Mouse (Mus musculus): ENCODE measurements around the gene Ptgdr. TPM values are rescaled to one million over a fixed set of nuclear protein-coding genes. Genes with fewer than 3 reads are reported as not detected.
"Not testable (repeated sequence)": the region's sequence is repeated elsewhere in the genome, so short reads cannot be mapped to it uniquely, and the experiment has no call there.

The Ptgdr gene
- not detected for total RNA-seq (2021)

GRCm38 (mm10) chr14:44858868-44859613, at the start of gene Ptgdr:
Gene Ptgdr (minus strand): TSS chr14:44859375.
- intact Hi-C loops (cut with DNase I) = no loop called here
- DNase-seq (ENCODE audit: low spot score) = no peak

- DNase-seq (ENCODE audit: low spot score) = no peak
- intact Hi-C loops (cut with DNase I) = no loop called here
Measured at GRCm38 (mm10) chr14:44907774-44908173, 48.6 kb upstream of the Ptgdr start.

GRCm38 (mm10) chr14:44904199-44904598, 45.0 kb upstream of the Ptgdr start:
- intact Hi-C loops (cut with DNase I) = no loop called here
- DNase-seq (ENCODE audit: low spot score) = no peak

- intact Hi-C loops (cut with DNase I); DNase-seq (ENCODE audit: low spot score): not testable (repeated sequence)
Measured at GRCm38 (mm10) chr14:44901735-44902134, 42.6 kb upstream of the Ptgdr start.

GRCm38 (mm10) chr14:44891387-44892132, 32.4 kb upstream of the Ptgdr start:
- intact Hi-C loops (cut with DNase I) = no loop called here
- no peak for DNase-seq (ENCODE audit: low spot score)

GRCm38 (mm10) chr14:44869686-44870085, 10.5 kb upstream of the Ptgdr start:
- no peak for DNase-seq (ENCODE audit: low spot score)
- intact Hi-C loops (cut with DNase I) = no loop called here

GRCm38 (mm10) chr14:44865661-44866060, 6.5 kb upstream of the Ptgdr start:
- intact Hi-C loops (cut with DNase I) = no loop called here
- no peak for DNase-seq (ENCODE audit: low spot score)

GRCm38 (mm10) chr14:44863086-44863485, 3.9 kb upstream of the Ptgdr start:
- DNase-seq (ENCODE audit: low spot score) = no peak
- intact Hi-C loops (cut with DNase I) = no loop called here

GRCm38 (mm10) chr14:44861161-44861560, 2.0 kb upstream of the Ptgdr start:
- intact Hi-C loops (cut with DNase I) = no loop called here
- DNase-seq (ENCODE audit: low spot score) = no peak

GRCm38 (mm10) chr14:44858372-44858771, 803 bp downstream of the Ptgdr start:
- DNase-seq (ENCODE audit: low spot score) = no peak
- intact Hi-C loops (cut with DNase I) = no loop called here

GRCm38 (mm10) chr14:44850637-44851036, 8.5 kb downstream of the Ptgdr start:
- intact Hi-C loops (cut with DNase I); DNase-seq (ENCODE audit: low spot score): not testable (repeated sequence)

GRCm38 (mm10) chr14:44847740-44848139, 11.4 kb downstream of the Ptgdr start:
- intact Hi-C loops (cut with DNase I) = no loop called here
- DNase-seq (ENCODE audit: low spot score) = no peak

GRCm38 (mm10) chr14:44846558-44847263, 12.5 kb downstream of the Ptgdr start:
- intact Hi-C loops (cut with DNase I) = no loop called here
- DNase-seq (ENCODE audit: low spot score) = no peak

GRCm38 (mm10) chr14:44843768-44844755, 15.1 kb downstream of the Ptgdr start:
- intact Hi-C loops (cut with DNase I) = no loop called here
- no peak for DNase-seq (ENCODE audit: low spot score)

- no peak for DNase-seq (ENCODE audit: low spot score)
- intact Hi-C loops (cut with DNase I) = no loop called here
Measured at GRCm38 (mm10) chr14:44838685-44839084, 20.5 kb downstream of the Ptgdr start.

- no peak for DNase-seq (ENCODE audit: low spot score)
- intact Hi-C loops (cut with DNase I) = no loop called here
Measured at GRCm38 (mm10) chr14:44835132-44835531, 24.0 kb downstream of the Ptgdr start.

- DNase-seq (ENCODE audit: low spot score) = not testable (repeated sequence)
- intact Hi-C loops (cut with DNase I) = loop anchor here (5.0 kb wide), 1 partner anchor 153 kb away; the partner anchor contains the start of gene Ptger2
Measured at GRCm38 (mm10) chr14:44834134-44834533, 25.0 kb downstream of the Ptgdr start.

GRCm38 (mm10) chr14:44833096-44833495, 26.1 kb downstream of the Ptgdr start:
- intact Hi-C loops (cut with DNase I) = loop anchor here (5.0 kb wide), 1 partner anchor 154 kb away; the partner anchor contains the start of gene Ptger2
- DNase-seq (ENCODE audit: low spot score) = not testable (repeated sequence)

- intact Hi-C loops (cut with DNase I) = no loop called here
- DNase-seq (ENCODE audit: low spot score) = no peak
Measured at GRCm38 (mm10) chr14:44827736-44828135, 31.4 kb downstream of the Ptgdr start.

Measured in heart, postnatal 25 days (tissue).